Mouse (Mus musculus) mouse trophoblast stem cell (cell line): ENCODE results near the gene Cyp2c38.
"Not testable (repeated sequence)": the region's sequence is repeated elsewhere in the genome, so short reads cannot be mapped to it uniquely, and the experiment has no call there.

Experiments
- in situ Hi-C, 2 experiments: fragments of 300-500 bp; cut with MseI, MboI; formaldehyde crosslinking; loops; 2 replicates in 1 of 2; 3 replicates in 1 of 2; pipeline ENCODE4 v1.15.1; 2025

Gene Cyp2c38

GRCm38 (mm10) chr19:39462941-39463340 is at the start of gene Cyp2c38:
TSS of gene Cyp2c38 (minus strand) at chr19:39463075.
- in situ Hi-C loops, result no loop called here

- in situ Hi-C loops, result no loop called here
These were observed 47.7 kb upstream of the Cyp2c38 start, which contains the start of gene Cyp2c39 for GRCm38 (mm10) chr19:39510534-39510933. TSS of gene Cyp2c39 (plus strand) at chr19:39510862.

DNA sequence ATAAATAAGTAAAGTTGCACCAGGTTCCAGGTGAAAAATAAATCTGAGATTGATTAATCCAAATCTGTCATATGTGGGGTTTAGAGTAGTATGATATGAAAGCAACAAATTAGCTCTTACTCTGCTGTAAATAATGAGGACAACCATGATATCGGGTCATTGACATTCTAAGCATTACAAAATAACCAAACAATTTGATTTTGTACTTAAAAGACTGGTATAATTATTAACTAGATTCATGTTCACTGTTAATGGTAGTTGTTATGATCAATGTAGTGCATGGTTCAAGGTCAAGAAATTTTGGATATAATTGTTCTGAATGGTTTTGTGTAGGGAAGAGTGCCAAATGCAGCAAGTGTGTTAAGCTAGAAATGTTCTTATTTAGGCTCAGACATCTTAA is 46.7 kb upstream of the Cyp2c38 start:
- in situ Hi-C loops, result no loop called here

DNA sequence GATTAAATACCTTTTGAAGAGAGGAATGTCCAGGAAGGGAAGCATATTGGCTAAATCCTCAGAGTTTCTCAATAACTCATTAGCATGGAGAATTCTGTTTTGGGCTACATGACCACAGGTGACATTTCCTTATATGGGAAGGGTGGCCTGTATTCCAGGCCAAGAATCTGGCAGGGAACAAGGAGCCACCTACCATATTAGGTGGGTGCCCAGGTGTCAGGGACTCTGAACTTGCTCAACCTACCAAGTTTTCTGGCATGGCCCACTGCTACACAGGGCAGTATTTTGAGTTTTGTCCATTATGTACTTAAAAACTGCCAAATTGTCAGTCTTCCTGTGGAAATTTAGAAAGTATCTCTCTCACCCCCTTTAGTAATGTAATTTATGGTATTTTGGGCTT is 43.5 kb upstream of the Cyp2c38 start:
- in situ Hi-C loops, result no loop called here

DNA sequence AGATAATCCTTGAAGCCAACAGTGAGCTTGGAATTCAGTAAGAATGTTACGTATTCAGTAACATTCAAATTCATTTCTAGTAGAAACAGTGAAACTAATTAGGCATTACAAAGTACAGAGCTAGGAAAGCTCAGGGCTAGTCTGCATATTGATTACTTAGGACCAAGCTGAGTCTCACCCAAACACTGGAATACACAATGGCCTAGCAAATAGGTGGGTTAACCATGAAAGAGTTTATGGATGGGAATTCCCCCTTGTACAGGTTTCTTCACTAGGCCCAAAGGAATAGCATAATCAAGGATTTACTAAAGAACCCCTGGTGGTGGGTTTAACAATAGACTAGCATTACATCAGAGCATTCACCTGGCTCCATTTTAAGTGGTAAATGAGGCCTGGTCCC is 21.1 kb upstream of the Cyp2c38 start:
- in situ Hi-C loops, result not testable (repeated sequence)

DNA sequence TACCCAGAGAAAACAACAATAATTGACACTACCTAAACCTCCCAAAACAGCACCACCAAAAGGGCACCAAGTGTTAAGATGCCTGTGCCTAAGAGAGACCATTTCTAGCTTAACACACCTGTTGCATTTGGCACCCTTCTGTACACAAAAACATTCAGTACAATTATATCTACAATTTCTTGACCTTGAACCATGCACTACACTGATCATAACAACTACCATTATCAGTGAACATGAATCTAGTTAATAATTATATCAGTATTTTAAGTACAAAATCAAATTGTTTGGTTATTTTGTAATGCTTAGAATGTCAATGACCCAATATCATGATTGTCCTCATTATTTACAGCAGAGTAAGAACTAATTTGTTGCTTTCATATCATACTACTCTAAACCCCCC is 1.0 kb upstream of the Cyp2c38 start:
- in situ Hi-C loops, result no loop called here
